Mouse (Mus musculus) lung, adult 2 months (tissue): ENCODE measurements at regions not wholly inside any gene's neighbourhood (a gene's known extent, or its start where the extent isn't known, plus 50 kb on each side); places are given as distances from the start of the nearest gene placed in this dataset.

Experiments
- CTCF ChIP-seq: fragments of 200-500 bp; IDR thresholded peaks from 2 replicates; pipeline ENCODE4 v1.5.1; 2011; ENCODE audit warnings: mild to moderate bottlenecking, low read length, control low read depth; ENCODE audit not compliant: insufficient read depth
- POLR2A ChIP-seq: fragments of 200-500 bp; IDR thresholded peaks from 2 replicates; pipeline ENCODE4 v1.6.1; 2011; ENCODE audit warnings: low read depth, mild to moderate bottlenecking, control low read depth, low read length, borderline replicate concordance; ENCODE audit errors: extremely low read depth

DNA sequence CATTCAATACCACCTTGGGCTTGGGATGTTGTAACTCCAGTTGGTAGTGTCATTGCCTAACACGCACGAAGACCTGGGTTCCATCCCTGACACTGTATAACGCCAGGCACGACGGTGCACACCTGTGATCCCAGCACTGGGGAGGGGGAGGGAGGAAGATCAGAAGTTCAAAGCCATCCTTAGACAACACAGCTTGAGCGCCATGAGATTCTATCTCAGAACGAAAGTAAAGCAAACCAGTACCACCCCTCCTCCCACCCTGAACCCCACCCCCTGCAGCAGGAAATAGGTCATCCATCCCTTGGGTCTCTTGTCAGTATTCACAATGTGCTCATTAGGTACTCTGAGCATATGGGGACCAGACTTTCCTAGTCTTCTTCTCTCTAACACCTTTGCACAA, 162.2 kb upstream of the Haao start:
- TF ChIP-seq CTCF = no peak
- TF ChIP-seq POLR2A = no peak
